Mouse (Mus musculus) thymus, adult 2 months (tissue): ENCODE results near the gene Ap3d1. TPM values are rescaled to one million over a fixed set of nuclear protein-coding genes. Genes with fewer than 3 reads are reported as not detected.

ENCODE experiments used
- DNase-seq: peaks from one replicate; pipeline ENCODE4 v3.0.0; 2021
- H3K27ac ChIP-seq: fragments of 200-500 bp; 2 replicates; pipeline ENCODE4 v1.5.1; 2012; ENCODE audit warnings: low read length, control low read depth; ENCODE audit not compliant: control insufficient read depth, insufficient read depth
- H3K27me3 ChIP-seq: fragments of 200-500 bp; 2 replicates; pipeline ENCODE4 v1.6.1; 2012; ENCODE audit warnings: mild to moderate bottlenecking, low read length, moderate library complexity, mixed read lengths; ENCODE audit not compliant: control insufficient read depth, insufficient read depth
- H3K36me3 ChIP-seq: fragments of 200-500 bp; 2 replicates; pipeline ENCODE4 v1.6.1; 2012; ENCODE audit warnings: mild to moderate bottlenecking, low read length, moderate library complexity; ENCODE audit not compliant: control insufficient read depth, insufficient read depth
- H3K4me1 ChIP-seq: fragments of 200-500 bp; replicated peaks from 2 replicates; pipeline ENCODE4 v1.6.1; 2012; ENCODE audit warnings: low read length; ENCODE audit not compliant: control insufficient read depth, insufficient read depth
- H3K4me3 ChIP-seq: fragments of 200-500 bp; 2 replicates; pipeline ENCODE4 v1.5.1; 2012; ENCODE audit warnings: mild to moderate bottlenecking, low read length, control low read depth, moderate library complexity; ENCODE audit not compliant: control insufficient read depth, insufficient read depth
- CTCF ChIP-seq: fragments of 200-500 bp; IDR thresholded peaks from 2 replicates; pipeline ENCODE4 v1.5.1; 2012; ENCODE audit warnings: mild to moderate bottlenecking, control low read depth, low read length, moderate library complexity, borderline replicate concordance; ENCODE audit not compliant: control insufficient read depth, poor library complexity, insufficient read depth; ENCODE audit errors: extremely low read depth
- POLR2A ChIP-seq: fragments of 200-500 bp; IDR thresholded peaks from 2 replicates; pipeline ENCODE4 v1.6.1; 2012; ENCODE audit warnings: mild to moderate bottlenecking, low read length, control low read depth, moderate library complexity; ENCODE audit not compliant: control insufficient read depth, poor library complexity, insufficient read depth; ENCODE audit errors: extremely low read depth
- WGBS: fragments of 180-500 bp; shearing (Covaris S2); methylation state at CpG from one replicate; pipeline ENCODE4 v1.1.7; 2018; 5-methylcytosine and 5-hydroxymethylcytosine counted together
- polyA plus RNA-seq: library from polyadenylated mRNA; depleted of rRNA; stranded (reverse); fragments of >200 nt; gene quantifications from 2 replicates; pipeline ENCODE4 v1.2.3, GENCODE M21; 2012; rRNA removed

Ap3d1 gene
- polyA plus RNA-seq, 1 experiment = 195 TPM

GRCm38 (mm10) chr10:80661149-80661548 lies 80.9 kb downstream of the Ap3d1 start:
- Histone ChIP-seq H3K27ac (no peak overlapping the region), H3K36me3 (peaks cover 8% of the 10 kb centered on the region), H3K27me3 (no peaks in the 10 kb centered on the region), H3K4me1 (peaks cover 62% of the 10 kb centered on the region), H3K4me3 (no peak overlapping the region)
- TF ChIP-seq POLR2A (no peak), CTCF (peak; percentile 71; the same call in 1 of the 2 replicates)
- WGBS = 44% methylated on average over 5 of the region's 5 CpGs
- DNase-seq = peak; percentile 85

DNA sequence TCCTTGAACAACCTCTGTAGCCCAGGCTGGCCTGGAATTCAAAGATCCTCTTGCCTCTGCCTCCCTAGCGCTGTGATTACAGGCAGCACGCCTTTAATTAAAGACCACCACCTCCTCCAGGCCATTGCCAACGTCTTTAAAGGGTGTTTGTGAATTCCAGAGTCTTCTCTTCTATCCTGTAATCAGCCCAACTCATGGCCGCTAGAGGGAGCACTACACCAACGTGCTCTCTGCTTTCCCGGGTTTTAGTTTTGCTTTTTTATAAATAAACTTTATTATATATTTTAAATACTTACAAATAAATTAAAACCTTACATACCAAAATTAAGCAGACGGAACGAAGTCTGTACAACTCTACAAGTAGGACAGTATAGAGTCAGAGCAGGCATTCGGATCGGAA lies 82.9 kb downstream of the Ap3d1 start:
- Histone ChIP-seq H3K4me3 (peak overlapping the region; percentile 27), H3K4me1 (peaks cover 59% of the 10 kb centered on the region), H3K27me3 (no peaks in the 10 kb centered on the region), H3K36me3 (no peaks in the 10 kb centered on the region), H3K27ac (peak overlapping the region; percentile 89)
- TF ChIP-seq CTCF = 0 out of 2 replicates have a peak, but pooled peaks have one; percentile 19
- TF ChIP-seq POLR2A = no peak
- DNase-seq = peak; percentile 78
- WGBS = 10% methylated on average over 10 of the region's 10 CpGs

GRCm38 (mm10) chr10:80658841-80659202 lies 83.2 kb downstream of the Ap3d1 start:
- TF ChIP-seq POLR2A (no peak), CTCF (no peak)
- 5% methylated on average over 4 of the region's 4 CpGs for WGBS
- H3K27me3 ChIP-seq = no peaks in the 10 kb centered on the region

GRCm38 (mm10) chr10:80658194-80658840 lies 83.7 kb downstream of the Ap3d1 start:
- Histone ChIP-seq H3K4me3 (no peak overlapping the region), H3K36me3 (no peaks in the 10 kb centered on the region), H3K27me3 (no peaks in the 10 kb centered on the region), H3K4me1 (peaks cover 51% of the 10 kb centered on the region), H3K27ac (peak overlapping the region; percentile 89)
- TF ChIP-seq POLR2A = no peak
- no peak for TF ChIP-seq CTCF
- peak; percentile 48 for DNase-seq
- WGBS = 16% methylated on average over 14 of the region's 14 CpGs

More at GRCm38 (mm10) chr10:80658841-80659202, 83.2 kb downstream of the Ap3d1 start:
- Histone ChIP-seq H3K36me3 (no peaks in the 10 kb centered on the region), H3K4me3 (peak overlapping the region; percentile 27), H3K27ac (peak overlapping the region; percentile 89), H3K4me1 (peaks cover 56% of the 10 kb centered on the region)
- DNase-seq = peak; percentile 47

Other genes starting within 250 kb of the Ap3d1 start
- 0.03 and 0.10 TPM in 2 replicates for gene Onecut3, start 247.4 kb downstream of the Ap3d1 start, polyA plus RNA-seq
- 0.20 and 0.31 TPM in 2 replicates for gene Atp8b3, start 203.1 kb downstream of the Ap3d1 start, polyA plus RNA-seq
- 188 and 209 TPM in 2 replicates for gene Rexo1, start 180.7 kb downstream of the Ap3d1 start, polyA plus RNA-seq
- gene Klf16, start 164.9 kb downstream of the Ap3d1 start, polyA plus RNA-seq = 31.0 and 46.9 TPM in 2 replicates
- 310 and 359 TPM in 2 replicates for gene Abhd17a, start 151.9 kb downstream of the Ap3d1 start, polyA plus RNA-seq
- 151 and 156 TPM in 2 replicates for gene Scamp4, start 139.4 kb downstream of the Ap3d1 start, polyA plus RNA-seq
- gene Adat3, start 139.4 kb downstream of the Ap3d1 start, polyA plus RNA-seq = 42.9 and 48.2 TPM in 2 replicates
- 7.5 and 8.1 TPM in 2 replicates for gene Gm49322, start 136.2 kb downstream of the Ap3d1 start, polyA plus RNA-seq
- gene Csnk1g2, start 119.4 kb downstream of the Ap3d1 start, polyA plus RNA-seq = 492 and 499 TPM in 2 replicates
- 94.7 and 103 TPM in 2 replicates for gene Btbd2, start 85.2 kb downstream of the Ap3d1 start, polyA plus RNA-seq
- 606 and 621 TPM in 2 replicates for gene Mknk2, start 64.2 kb downstream of the Ap3d1 start, polyA plus RNA-seq
- 252 and 261 TPM in 2 replicates for gene Mob3a, start 40.3 kb downstream of the Ap3d1 start, polyA plus RNA-seq
- gene Izumo4, start 40.1 kb downstream of the Ap3d1 start, polyA plus RNA-seq = 56.4 and 66.9 TPM in 2 replicates
- gene Dot1l, start 12.9 kb upstream of the Ap3d1 start, polyA plus RNA-seq = 121 and 155 TPM in 2 replicates
- gene Sf3a2, start 55.9 kb upstream of the Ap3d1 start, polyA plus RNA-seq = 94.6 and 119 TPM in 2 replicates
- gene Plekhj1, start 56.4 kb upstream of the Ap3d1 start, polyA plus RNA-seq = 142 and 153 TPM in 2 replicates
- gene Amh, start 63.0 kb upstream of the Ap3d1 start, polyA plus RNA-seq = 6.3 and 8.8 TPM in 2 replicates
- gene Jsrp1, start 71.2 kb upstream of the Ap3d1 start, polyA plus RNA-seq = 0.24 TPM in 1 of 2 replicates, not detected in the other
- gene Oaz1, start 84.4 kb upstream of the Ap3d1 start, polyA plus RNA-seq = 1,706 and 1,988 TPM in 2 replicates
- 0.10 and 1.0 TPM in 2 replicates for gene Lingo3, start 101.8 kb upstream of the Ap3d1 start, polyA plus RNA-seq
- 187 and 242 TPM in 2 replicates for gene Lsm7, start 112.9 kb upstream of the Ap3d1 start, polyA plus RNA-seq
- 153 and 167 TPM in 2 replicates for gene Sppl2b, start 113.0 kb upstream of the Ap3d1 start, polyA plus RNA-seq
- 0.23 and 0.28 TPM in 2 replicates for gene Tmprss9, start 129.6 kb upstream of the Ap3d1 start, polyA plus RNA-seq
- 227 and 310 TPM in 2 replicates for gene Timm13, start 158.7 kb upstream of the Ap3d1 start, polyA plus RNA-seq
- 44.2 and 52.7 TPM in 2 replicates for gene Lmnb2, start 176.0 kb upstream of the Ap3d1 start, polyA plus RNA-seq
- 36.2 and 53.2 TPM in 2 replicates for gene Gadd45b, start 187.8 kb upstream of the Ap3d1 start, polyA plus RNA-seq